Mouse (Mus musculus) thymus, adult 2 months (tissue): ENCODE data around the gene Dnase1l3. TPM values are rescaled to one million over a fixed set of nuclear protein-coding genes. Genes with fewer than 3 reads are reported as not detected.
"Not testable (repeated sequence)": the region's sequence is repeated elsewhere in the genome, so short reads cannot be mapped to it uniquely, and the experiment has no call there.

ENCODE experiments used
- DNase-seq: peaks from one replicate; pipeline ENCODE4 v3.0.0; 2021
- H3K27ac ChIP-seq: fragments of 200-500 bp; 2 replicates; pipeline ENCODE4 v1.5.1; 2012; ENCODE audit warnings: low read length, control low read depth; ENCODE audit not compliant: control insufficient read depth, insufficient read depth
- H3K27me3 ChIP-seq: fragments of 200-500 bp; 2 replicates; pipeline ENCODE4 v1.6.1; 2012; ENCODE audit warnings: mild to moderate bottlenecking, low read length, moderate library complexity, mixed read lengths; ENCODE audit not compliant: control insufficient read depth, insufficient read depth
- H3K36me3 ChIP-seq: fragments of 200-500 bp; 2 replicates; pipeline ENCODE4 v1.6.1; 2012; ENCODE audit warnings: mild to moderate bottlenecking, low read length, moderate library complexity; ENCODE audit not compliant: control insufficient read depth, insufficient read depth
- H3K4me1 ChIP-seq: fragments of 200-500 bp; replicated peaks from 2 replicates; pipeline ENCODE4 v1.6.1; 2012; ENCODE audit warnings: low read length; ENCODE audit not compliant: control insufficient read depth, insufficient read depth
- H3K4me3 ChIP-seq: fragments of 200-500 bp; 2 replicates; pipeline ENCODE4 v1.5.1; 2012; ENCODE audit warnings: mild to moderate bottlenecking, low read length, control low read depth, moderate library complexity; ENCODE audit not compliant: control insufficient read depth, insufficient read depth
- CTCF ChIP-seq: fragments of 200-500 bp; IDR thresholded peaks from 2 replicates; pipeline ENCODE4 v1.5.1; 2012; ENCODE audit warnings: mild to moderate bottlenecking, control low read depth, low read length, moderate library complexity, borderline replicate concordance; ENCODE audit not compliant: control insufficient read depth, poor library complexity, insufficient read depth; ENCODE audit errors: extremely low read depth
- POLR2A ChIP-seq: fragments of 200-500 bp; IDR thresholded peaks from 2 replicates; pipeline ENCODE4 v1.6.1; 2012; ENCODE audit warnings: mild to moderate bottlenecking, low read length, control low read depth, moderate library complexity; ENCODE audit not compliant: control insufficient read depth, poor library complexity, insufficient read depth; ENCODE audit errors: extremely low read depth
- WGBS: fragments of 180-500 bp; shearing (Covaris S2); methylation state at CpG from one replicate; pipeline ENCODE4 v1.1.7; 2018; 5-methylcytosine and 5-hydroxymethylcytosine counted together
- polyA plus RNA-seq: library from polyadenylated mRNA; depleted of rRNA; stranded (reverse); fragments of >200 nt; gene quantifications from 2 replicates; pipeline ENCODE4 v1.2.3, GENCODE M21; 2012

Dnase1l3 gene
- polyA plus RNA-seq, 1 experiment = 27.8 TPM

- no peaks in the 10 kb centered on the region for H3K27me3 ChIP-seq
- no peak for TF ChIP-seq POLR2A
- TF ChIP-seq CTCF = no peak
- H3K36me3 ChIP-seq = no peaks in the 10 kb centered on the region
- H3K4me1 ChIP-seq = no peaks in the 10 kb centered on the region; the same call in 1 of the 2 replicates
- H3K4me3 ChIP-seq = no peak overlapping the region
- no peak overlapping the region for H3K27ac ChIP-seq
- 76% methylated on average over 6 of the region's 6 CpGs for WGBS
- DNase-seq = no peak
Observed at GRCm38 (mm10) chr14:8016276-8016675, 21.9 kb upstream of the Dnase1l3 start.

DNA sequence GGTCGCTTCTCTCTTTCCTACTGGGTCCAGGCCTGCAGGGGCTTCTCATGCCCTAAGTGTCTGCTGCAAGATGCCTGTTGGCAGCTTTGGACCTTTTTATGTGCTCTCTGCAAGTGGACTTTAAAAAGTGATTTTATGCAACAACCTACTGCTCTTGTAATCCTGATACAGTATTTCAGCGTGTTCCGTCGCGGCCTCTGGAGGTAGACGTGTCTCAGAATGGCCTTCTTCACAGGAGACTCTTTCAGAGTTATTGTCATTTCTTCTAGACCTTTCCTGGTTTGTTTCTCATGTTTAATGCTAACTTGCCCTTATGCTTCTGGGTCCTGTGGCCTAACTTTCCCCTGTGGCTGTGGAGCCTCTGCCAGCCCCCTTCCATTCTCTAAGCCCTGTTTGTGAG is 21.4 kb upstream of the Dnase1l3 start:
- 96% methylated on average over 6 of the region's 6 CpGs for WGBS
- Histone ChIP-seq H3K27me3 (no peaks in the 10 kb centered on the region), H3K4me1 (no peaks in the 10 kb centered on the region; the same call in 1 of the 2 replicates), H3K36me3 (no peaks in the 10 kb centered on the region), H3K27ac (no peak overlapping the region), H3K4me3 (no peak overlapping the region)
- no peak for DNase-seq
- TF ChIP-seq CTCF (no peak), POLR2A (no peak)

GRCm38 (mm10) chr14:8011938-8012337 is 17.6 kb upstream of the Dnase1l3 start:
- TF ChIP-seq POLR2A (no peak), CTCF (no peak)
- no peak for DNase-seq
- Histone ChIP-seq H3K27ac (no peak overlapping the region), H3K4me3 (no peak overlapping the region), H3K27me3 (no peaks in the 10 kb centered on the region), H3K36me3 (no peaks in the 10 kb centered on the region), H3K4me1 (no peaks in the 10 kb centered on the region; the same call in 1 of the 2 replicates)
- 91% methylated on average over 6 of the region's 6 CpGs for WGBS

GRCm38 (mm10) chr14:8011297-8011696 is 16.9 kb upstream of the Dnase1l3 start:
- no peak overlapping the region for H3K27ac ChIP-seq
- 96% methylated on average over 2 of the region's 2 CpGs for WGBS
- no peak for TF ChIP-seq CTCF
- TF ChIP-seq POLR2A = no peak

DNA sequence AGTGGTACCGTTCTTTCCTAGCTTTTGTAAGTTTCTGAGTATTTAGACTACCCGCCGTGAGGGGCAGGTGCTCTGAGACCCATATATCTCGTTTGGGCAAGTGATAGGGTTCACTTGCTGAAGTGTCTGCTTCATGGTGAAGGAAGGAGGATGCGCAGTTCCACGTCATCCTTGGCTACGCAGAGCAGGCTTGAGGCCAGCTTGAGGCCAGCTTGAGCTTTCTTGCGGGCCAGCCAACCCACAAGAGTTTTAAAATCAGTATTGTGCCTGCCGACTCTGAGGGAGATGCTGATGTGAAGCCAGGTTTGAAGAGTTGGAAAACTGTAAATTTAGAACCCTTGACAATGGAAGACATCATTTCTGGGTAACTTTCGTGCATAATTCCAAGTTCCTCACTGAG is 13.6 kb upstream of the Dnase1l3 start:
- no peak for TF ChIP-seq CTCF
- no peak for TF ChIP-seq POLR2A
- Histone ChIP-seq H3K27me3 (no peaks in the 10 kb centered on the region), H3K4me3 (no peak overlapping the region), H3K27ac (no peak overlapping the region), H3K4me1 (peaks cover 8% of the 10 kb centered on the region), H3K36me3 (no peaks in the 10 kb centered on the region)
- WGBS = 91% methylated on average over 10 of the region's 10 CpGs
- DNase-seq = no peak

More at GRCm38 (mm10) chr14:8011297-8011696, 16.9 kb upstream of the Dnase1l3 start:
- Histone ChIP-seq H3K4me1 (no peaks in the 10 kb centered on the region; the same call in 1 of the 2 replicates), H3K4me3 (no peak overlapping the region), H3K27me3 (no peaks in the 10 kb centered on the region), H3K36me3 (no peaks in the 10 kb centered on the region)
- DNase-seq = no peak

GRCm38 (mm10) chr14:8007486-8007885 is 13.1 kb upstream of the Dnase1l3 start:
- TF ChIP-seq POLR2A = no peak
- TF ChIP-seq CTCF = no peak
- 69% methylated on average over 2 of the region's 2 CpGs for WGBS
- H3K27me3 ChIP-seq = no peaks in the 10 kb centered on the region
- H3K27ac ChIP-seq = no peak overlapping the region
- DNase-seq = no peak
- H3K4me1 ChIP-seq = peaks cover 9% of the 10 kb centered on the region
- H3K4me3 ChIP-seq = no peak overlapping the region
- H3K36me3 ChIP-seq = no peaks in the 10 kb centered on the region

- DNase-seq = no peak
- Histone ChIP-seq H3K36me3 (no peaks in the 10 kb centered on the region), H3K4me1 (peaks cover 11% of the 10 kb centered on the region), H3K27me3 (no peaks in the 10 kb centered on the region; the same call in 1 of the 2 replicates), H3K4me3 (no peak overlapping the region), H3K27ac (no peak overlapping the region)
- TF ChIP-seq POLR2A (no peak), CTCF (no peak)
Observed at GRCm38 (mm10) chr14:8007084-8007483, 12.7 kb upstream of the Dnase1l3 start.

GRCm38 (mm10) chr14:8006061-8006460 is 11.7 kb upstream of the Dnase1l3 start:
- not testable (repeated sequence) for H3K4me3 ChIP-seq, H3K27me3 ChIP-seq, H3K27ac ChIP-seq, DNase-seq, H3K36me3 ChIP-seq
- H3K4me1 ChIP-seq = peaks cover 14% of the 10 kb centered on the region
- WGBS = 76% methylated on average over 3 of the region's 3 CpGs
